Mouse (Mus musculus): Measurements from ENCODE around the gene Hgfac.

Gene Hgfac

DNA sequence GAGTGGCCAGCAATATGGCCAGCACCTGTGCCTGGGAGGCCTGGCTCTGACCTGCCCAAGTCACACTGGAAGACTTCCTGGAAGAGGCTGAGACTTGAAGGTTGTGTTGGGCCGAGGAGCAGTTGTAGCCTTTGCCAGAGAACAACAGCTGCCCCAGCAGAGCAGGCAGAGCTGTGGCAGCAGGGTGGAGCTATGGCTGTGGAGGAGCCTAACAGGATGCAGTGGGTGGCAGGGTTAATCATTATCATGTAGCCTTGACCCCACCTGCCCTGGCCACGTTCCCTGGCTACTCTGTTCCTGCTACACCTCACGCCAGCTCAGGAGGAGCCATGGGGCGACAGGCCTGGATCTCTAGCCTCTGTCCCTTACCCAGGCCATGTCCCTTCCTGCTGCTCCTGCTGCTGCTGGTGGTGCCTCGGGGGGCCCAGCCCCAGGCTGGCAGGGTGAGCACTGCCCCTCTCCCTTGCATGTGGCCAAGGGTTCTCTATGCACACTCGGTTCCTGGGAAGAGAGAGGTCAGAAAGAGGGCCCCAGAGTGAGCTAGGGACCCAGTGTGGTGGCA lies at the start of gene Hgfac:
TSS of gene Hgfac (plus strand) at position 242 of the 562 bp plus-strand sequence.
- DNase-seq (ENCODE audit: extremely low read depth, insufficient read length, low spot score) = no peak

DNA sequence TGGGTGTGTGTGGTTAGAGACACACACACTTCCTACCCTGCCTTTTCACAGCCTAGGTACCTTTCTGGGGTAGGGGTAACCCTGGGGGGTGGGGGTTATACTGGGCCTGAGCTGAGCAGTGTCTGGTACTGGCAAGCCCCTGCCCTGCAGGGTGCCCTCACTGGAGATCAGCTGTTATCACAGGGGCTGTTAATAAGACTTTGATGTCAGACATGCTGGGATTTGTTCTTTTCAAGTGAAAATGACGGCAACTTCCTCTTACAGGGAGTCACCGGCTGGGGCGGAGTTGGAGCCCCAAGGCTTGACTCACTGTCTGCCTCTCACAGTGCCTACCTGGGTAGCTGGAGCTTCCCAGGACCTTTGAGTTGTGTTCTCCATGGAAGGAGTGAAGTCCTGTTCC lies 42.6 kb upstream of the Hgfac start:
- DNase-seq (ENCODE audit: extremely low read depth, insufficient read length, low spot score) = no peak

DNA sequence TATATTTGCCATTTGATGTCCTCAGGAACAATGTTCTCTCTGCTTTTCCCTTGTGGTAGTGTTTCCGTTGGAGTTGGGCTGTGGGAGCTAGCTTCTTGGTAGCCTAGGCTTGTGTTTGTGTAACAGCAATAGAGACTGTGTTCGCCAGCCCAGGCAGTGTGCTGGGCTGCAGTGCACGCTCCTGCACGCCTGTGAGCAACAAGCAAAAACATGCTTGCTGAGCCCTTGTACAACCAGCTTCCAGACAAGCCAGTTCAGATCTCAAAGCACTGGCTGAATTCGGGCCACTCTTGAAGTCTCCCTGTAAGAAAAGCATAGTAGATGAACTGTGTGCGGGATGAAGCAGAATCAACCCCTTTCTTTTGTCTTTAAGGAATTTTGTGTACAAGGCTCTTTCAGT lies 42.0 kb upstream of the Hgfac start:
- DNase-seq (ENCODE audit: extremely low read depth, insufficient read length, low spot score) = no peak

DNA sequence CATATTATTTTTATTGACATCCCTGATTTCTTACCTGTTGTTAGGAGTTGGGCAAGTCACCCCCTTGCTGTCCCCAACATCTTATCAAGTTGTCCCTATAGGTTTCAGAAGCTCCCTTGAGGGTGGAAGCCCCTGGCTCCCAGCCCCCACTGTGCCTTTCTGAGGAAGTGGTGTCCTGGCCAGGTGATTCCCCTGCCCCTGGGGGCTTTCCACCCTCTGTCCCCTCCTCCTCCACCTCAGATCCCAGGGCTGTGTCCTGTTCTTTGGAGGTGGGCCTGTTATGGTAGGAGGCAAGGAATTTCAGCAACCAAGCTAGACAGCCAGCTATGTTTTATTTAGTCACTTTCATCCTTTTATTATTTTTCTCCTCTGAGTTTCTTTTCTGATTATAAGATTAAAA lies 41.0 kb upstream of the Hgfac start:
- DNase-seq (ENCODE audit: extremely low read depth, insufficient read length, low spot score) = no peak

DNA sequence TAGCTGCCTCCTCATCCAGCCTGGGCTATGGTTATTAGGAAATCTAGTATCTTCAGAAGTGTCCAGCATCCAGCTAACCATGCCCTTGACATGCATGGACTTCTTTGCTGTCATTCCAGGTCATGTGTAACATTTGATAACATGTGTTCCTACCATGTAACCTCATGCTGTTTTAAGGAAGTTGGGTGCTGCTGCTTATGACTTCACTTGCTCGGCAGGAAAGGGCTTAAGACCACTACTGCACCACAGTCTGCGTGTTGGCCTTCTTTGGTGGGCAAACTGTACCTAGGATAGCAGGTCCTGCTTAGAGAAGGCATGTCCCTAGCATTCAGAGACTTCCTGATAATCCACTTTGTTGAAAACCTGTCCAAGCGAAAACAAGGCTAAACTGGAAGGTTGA lies 40.2 kb upstream of the Hgfac start:
- DNase-seq (ENCODE audit: extremely low read depth, insufficient read length, low spot score) = no peak

DNA sequence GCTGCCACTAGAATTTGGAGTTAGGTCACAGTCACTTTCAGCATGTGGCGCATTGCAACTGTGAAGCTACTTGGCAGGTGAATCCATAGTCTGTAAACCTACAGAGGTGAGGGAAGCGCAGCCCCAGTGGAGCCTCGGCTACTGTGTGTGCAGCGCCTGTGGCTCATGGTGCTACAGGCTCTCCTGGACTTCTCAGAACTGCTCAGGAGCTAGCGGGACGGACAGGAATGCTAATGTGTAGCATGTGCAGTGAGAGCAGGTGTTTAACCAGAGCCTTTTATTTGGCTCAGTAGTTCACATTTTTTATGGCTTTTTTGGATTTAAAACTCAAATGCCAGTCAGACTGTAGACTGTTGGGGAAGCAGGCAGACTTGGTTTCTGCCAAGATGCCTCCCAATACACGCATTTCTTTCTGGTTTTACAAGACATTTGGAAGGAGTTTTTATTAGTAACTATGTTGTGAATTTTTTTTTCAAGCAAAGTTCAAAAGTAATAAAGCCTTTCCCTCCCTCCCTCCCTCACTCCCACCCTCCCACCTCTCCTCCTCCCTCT lies 37.6 kb upstream of the Hgfac start:
- DNase-seq (ENCODE audit: extremely low read depth, insufficient read length, low spot score) = no peak

DNA sequence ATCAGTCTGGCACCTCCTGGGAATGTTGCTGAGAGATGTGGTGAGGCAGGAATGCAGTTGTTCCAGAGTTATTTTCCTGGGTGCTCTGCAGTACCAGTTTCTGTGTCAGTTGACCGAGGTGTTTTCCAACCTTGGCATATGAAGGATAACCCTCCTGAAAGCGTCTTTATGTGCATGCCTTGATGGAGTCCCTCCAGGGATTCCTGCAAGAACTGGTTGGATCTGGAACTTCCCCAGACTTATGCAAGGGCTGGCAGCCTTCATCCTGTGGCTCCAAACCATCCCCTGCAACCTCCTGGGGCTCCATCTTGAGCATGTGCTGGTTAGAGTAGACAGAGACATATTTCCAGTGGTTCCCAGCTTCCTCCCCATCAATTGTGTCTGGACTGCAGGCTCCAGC lies 36.5 kb upstream of the Hgfac start:
- no peak for DNase-seq (ENCODE audit: extremely low read depth, insufficient read length, low spot score)

DNA sequence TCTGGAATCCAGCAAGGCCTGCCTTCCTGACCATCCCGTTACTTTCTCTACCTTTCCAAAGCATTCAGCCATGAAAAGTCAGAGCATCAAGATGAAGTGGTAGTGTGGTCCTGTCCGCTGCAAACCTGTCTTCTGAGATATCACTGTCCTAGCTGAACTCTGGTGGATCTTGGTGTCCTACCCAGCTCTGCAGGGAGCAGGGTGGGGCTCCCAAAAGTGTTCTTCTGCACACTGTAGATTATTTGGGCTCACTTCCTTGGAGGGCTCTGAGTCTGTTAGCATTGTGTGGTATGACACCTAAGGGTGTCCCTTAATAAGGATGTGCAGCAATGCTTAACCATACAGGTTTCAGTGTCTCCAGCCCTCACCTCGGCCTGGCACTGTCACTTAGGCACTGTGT lies 35.6 kb upstream of the Hgfac start:
- DNase-seq (ENCODE audit: extremely low read depth, insufficient read length, low spot score) = no peak

DNA sequence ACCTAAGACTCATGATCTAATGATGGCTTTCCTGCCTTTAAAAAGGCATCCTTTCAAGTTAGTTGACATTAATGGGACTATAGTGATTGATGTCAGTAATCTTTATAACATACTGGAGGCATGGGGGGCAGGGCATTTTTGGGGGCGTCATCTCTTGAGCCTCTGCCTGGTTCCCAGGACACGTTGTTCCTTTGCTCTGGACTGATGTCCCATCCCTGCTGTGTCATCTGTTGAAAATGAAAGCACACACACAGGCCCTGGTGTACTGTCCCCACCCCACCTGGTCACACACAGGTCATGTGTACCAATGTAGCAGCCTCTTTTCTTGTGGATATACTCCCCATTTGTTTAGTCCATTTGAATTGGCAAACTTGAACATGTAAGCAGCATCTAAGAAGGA lies 34.7 kb upstream of the Hgfac start:
- DNase-seq (ENCODE audit: extremely low read depth, insufficient read length, low spot score) = no peak

DNA sequence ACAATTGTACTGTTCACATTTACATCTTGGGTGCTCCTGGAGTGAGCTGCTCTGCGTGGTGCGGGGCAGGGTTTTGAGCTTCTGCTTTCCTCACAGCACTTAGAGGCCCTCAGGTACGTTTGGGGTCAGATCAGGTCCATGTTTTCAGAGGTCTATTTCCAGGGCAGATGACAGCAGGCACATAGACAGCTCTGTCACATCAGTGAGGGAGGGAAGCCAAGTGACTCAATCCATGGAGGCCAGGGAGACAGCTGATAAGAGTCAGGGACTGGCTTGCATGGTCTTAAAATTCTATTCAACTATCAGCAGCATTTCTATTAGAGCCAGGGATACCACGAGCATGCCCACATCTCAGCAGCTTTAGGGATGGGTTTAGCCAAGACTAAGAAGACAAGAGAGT lies 32.1 kb upstream of the Hgfac start:
- DNase-seq (ENCODE audit: extremely low read depth, insufficient read length, low spot score) = no peak

DNA sequence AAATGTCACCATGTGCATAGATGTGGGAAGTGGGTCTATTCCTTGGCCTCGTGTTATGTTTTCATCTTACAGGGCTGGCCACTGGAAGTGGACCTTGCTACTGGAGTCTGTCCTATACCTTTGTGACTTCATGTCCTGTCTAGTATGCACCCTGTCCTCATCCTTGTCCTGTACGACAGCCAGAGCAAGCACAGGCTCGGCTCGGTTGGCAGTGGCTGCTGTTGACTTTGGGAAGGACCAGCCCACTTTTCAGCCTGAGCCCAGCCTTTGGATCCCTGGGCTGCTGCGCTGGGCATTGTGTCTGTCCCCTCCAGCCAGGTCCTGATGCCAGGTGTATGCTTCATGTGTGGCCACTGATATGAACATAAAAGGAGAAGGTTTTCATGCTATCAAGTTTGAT lies 30.7 kb upstream of the Hgfac start:
- DNase-seq (ENCODE audit: extremely low read depth, insufficient read length, low spot score) = no peak

DNA sequence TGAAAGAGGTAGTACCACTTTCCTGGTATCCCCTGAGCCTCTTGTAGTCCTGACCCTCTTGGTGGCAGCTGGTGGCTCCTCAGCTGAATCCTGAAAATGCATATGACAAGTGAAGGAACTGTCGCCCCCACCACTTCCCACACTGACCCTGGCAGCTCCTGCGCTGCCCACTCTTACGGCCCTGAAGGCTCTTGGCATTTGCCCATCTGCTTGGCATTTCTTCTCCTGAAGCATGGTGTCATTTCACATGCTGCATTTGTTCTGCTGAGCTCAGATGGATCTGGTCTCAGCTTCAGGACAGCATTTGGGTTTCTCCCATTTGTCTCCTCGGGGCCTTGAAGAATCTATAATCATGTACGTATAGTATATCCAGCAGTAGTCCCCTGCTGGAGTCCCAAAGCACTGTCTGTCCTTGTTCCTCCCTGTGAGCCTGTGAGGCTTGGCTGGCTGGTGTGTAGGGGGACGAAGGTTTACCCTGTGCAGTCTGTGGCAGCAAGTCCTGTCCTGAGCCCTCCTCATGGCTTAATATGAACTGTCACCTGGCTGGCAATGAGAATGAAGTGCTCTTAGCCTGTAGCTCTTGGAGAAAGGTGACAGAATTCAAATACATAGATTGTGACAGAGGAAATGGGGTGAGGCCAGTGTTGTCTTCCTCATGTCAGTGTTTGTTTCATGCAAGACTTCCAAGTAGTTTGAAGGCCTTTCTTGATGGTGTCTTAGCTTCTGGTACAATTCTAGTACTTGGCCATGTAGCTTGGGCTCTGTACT lies 30.0 kb upstream of the Hgfac start:
- DNase-seq (ENCODE audit: extremely low read depth, insufficient read length, low spot score) = no peak

DNA sequence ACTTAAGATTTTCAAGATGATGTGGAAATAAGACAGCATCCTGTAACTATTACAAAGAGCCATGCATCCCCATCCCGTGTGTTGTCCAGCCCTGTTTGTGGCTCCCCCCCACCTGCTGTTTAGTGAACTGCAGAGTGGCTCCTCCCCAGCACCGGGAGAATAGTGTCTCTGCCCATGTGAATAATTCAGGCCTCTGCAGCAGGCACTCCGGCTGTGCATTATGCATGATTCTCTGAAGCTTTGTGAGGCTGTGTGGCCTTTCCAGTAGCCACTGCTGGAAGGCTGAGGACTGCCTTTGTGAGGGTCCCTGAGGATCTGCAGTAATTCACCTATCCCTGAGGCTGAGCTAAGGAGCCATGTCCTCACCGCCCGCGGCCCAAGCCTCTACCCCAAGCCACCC lies 27.3 kb upstream of the Hgfac start:
- DNase-seq (ENCODE audit: extremely low read depth, insufficient read length, low spot score) = no peak

DNA sequence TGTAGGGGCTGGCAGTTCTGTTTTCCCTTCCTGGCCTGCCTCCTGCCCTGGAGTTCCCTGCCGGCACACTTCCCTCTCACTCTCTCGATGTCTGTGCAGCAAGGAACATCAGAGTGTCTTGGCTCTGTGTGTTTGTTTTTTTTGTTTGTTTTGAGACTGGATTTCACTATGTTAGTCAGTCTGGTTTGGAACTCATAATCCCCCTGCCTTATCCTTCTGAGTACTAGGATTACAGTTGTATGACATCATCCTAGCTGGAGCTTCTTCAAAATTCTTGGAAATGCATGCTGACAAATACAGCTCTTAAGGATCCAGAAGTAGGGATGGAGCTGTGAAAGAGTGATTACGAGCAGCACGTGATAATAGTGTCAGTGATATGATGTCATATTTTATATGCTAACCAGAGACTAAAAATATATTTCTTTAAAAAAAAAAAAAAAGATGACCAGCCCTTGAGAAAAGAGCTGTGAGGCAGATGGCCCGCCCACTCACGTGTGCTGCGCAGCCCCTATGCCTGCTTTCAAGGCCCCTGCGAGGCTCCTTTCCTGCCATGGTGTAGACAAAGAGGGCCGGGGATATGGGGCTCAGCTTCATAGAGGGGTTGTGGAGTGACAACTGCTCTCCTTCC lies 21.5 kb upstream of the Hgfac start:
- no peak for DNase-seq (ENCODE audit: extremely low read depth, insufficient read length, low spot score)

DNA sequence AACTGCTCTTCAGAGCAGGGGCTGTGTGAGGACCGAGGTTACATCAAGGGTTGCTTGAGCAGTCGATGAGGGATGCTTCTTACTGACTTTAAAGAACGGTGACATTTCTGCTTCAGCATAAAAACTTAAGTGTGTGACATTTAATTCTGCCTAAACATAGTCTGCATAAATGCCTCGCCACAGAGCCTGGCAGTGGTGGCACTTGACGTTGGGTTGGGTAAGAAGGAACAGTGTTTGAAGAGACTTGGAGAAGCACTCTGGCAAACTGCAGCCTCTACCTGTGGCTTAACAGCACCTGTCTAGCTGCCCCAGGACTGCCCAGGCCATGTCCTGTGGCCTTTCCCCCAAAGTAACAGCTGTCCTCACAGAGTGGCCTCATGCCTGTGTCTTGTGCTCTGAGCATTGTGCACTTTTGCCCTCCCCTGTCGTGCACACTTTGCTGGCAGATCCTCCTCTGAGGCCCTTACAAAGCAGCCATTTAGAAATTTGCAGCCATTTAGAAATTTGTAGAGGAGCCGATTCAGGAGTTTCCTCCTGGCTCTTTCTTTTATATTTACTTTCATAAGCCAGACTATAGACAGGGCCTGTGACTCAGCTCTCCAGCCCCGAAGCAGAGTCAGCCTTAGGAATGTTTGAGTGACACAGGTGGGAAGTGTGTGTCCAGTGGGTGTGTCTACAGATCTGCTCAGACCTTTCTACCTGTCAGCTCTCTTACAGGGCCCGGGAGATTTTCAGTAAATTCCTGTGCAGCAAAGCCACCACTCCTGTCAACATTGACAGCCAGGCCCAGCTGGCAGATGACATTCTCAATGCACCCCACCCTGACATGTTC lies 20.7 kb upstream of the Hgfac start:
- DNase-seq (ENCODE audit: extremely low read depth, insufficient read length, low spot score) = no peak

DNA sequence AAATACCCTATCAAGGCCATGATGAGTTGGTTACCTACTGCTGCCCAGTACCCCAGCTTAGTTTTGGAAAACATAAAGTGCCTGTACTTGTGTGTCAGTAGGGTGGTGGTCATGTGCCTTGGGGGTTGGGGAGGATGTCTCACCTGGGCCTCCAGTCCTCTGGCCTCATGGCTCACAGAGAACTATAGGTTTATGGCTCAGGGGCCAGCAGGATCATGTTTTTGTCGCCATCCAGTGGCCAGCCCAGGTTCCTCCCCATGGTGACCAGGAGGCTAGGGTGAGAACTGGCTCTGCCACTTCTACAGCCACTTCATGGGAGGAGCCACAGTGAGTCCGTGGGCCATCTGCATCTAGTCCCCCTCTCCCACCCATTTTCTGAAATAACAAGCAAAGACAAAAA lies 16.3 kb upstream of the Hgfac start:
- no peak for DNase-seq (ENCODE audit: extremely low read depth, insufficient read length, low spot score)

DNA sequence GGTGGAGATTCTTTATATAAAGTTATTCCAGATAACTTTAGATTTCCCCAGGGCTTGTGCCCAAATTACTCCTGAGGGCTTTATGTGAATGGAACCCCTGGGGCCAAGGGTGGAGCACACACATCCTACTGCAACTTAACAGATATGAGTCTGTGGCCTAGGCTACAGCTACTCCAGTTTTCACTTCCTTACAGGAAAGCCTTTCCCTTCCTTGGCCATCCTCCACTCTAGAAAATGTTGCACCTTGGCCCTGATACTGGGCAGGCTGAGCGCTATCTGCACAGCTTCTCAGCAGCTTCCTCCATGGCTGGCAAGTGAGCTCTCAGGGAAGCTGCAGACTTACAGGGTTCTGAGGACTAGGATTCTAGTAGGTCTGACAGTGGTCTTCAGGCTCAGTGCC lies 12.0 kb upstream of the Hgfac start:
- no peak for DNase-seq (ENCODE audit: extremely low read depth, insufficient read length, low spot score)

DNA sequence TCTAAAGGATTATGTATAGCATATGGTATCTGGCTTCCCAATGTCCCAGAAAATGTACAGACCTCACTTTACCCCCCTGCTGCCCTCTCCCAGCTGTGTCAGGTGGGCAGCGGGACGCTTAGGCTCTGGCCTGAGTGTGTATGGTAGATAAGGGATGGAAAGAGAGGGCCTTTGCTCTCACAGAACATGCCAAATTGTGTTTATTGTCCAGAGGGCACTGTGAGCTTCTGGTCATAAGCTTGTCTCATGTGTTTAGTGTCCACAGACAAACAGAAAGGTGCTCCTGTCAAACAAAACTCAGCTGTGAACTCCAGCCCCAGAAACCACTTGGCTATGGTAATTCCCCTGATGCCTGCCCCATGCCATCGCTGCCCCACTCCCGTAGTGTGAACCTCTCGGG lies 11.6 kb upstream of the Hgfac start:
- DNase-seq (ENCODE audit: extremely low read depth, insufficient read length, low spot score) = no peak

DNA sequence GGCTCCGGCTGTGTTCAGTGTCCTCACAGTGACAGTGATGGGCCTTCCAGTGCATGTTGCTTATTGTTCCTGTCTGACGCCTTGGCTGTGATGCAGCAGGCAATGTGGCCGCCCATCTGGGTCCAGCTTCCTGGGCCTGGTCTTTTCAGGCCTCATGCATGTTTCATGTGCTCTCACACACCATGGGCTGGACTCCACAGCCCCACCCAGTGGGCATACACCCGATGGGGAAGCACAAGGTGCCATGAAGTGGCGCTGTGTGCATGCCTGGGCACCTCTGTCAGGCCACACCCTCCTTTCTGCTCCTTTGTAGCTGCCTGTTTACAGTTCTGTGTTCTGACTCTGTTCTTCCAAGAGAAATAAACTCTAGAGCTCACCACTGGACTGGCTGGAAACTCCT lies 8.2 kb upstream of the Hgfac start:
- DNase-seq (ENCODE audit: extremely low read depth, insufficient read length, low spot score) = no peak

DNA sequence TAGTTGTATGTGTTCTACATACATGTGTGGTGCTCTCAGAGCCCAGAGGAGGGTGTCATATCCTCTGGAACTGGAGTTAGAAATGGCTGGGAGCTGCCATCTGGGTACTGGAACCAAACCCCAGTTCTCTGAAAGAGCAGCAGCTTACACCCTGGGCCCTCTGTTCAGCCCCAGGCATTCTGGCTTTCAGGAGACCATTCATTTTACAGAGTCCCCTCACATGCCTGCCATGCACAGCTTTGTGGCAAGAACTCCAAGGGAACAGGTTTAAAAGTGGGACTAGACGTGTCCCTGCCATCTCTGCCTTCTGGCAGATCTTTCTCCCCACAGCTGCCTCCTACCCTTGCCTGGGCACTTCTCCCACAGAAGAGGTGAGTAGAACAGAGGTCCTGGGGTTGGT lies 7.7 kb upstream of the Hgfac start:
- no peak for DNase-seq (ENCODE audit: extremely low read depth, insufficient read length, low spot score)

DNA sequence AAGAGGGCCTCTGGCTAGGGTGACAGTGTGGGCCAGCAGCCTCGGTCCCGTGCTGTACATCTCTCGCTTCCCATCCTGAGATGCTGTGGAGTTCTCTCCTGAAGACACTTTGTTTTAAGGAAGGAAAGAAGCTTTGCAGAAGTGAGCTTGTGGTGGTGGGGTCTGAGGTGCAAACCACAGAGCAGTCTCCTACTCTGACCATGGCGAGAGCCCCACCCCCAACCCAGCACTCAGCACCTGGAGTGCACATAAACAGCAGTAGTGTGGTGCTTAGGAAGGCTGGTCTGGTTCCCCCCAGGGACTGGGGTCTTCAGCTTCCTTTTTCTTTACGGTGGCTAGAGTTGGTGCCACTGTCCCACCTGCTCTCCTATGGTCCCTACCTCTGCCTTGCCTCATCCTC lies 6.2 kb upstream of the Hgfac start:
- no peak for DNase-seq (ENCODE audit: extremely low read depth, insufficient read length, low spot score)

All from 3134 (cell line).